Mouse (Mus musculus) left cerebral cortex, postnatal 25 days (tissue): Measurements from ENCODE around the gene Gm3187. TPM values are rescaled to one million over a fixed set of nuclear protein-coding genes. Genes with fewer than 3 reads are reported as not detected.
"Not testable (repeated sequence)": the region's sequence is repeated elsewhere in the genome, so short reads cannot be mapped to it uniquely, and the experiment has no call there.

Experiments used
- DNase-seq, 2 experiments: peaks; one replicate each; pipeline ENCODE4 v3.0.0; 2022; ENCODE audit warnings: low spot score in 2 of 2, mixed read lengths in 1 of 2
- intact Hi-C: fragments of 180-260 bp; cut with DNase I; formaldehyde crosslinking; loops from one replicate; pipeline ENCODE4 v1.15.1; 2025
- total RNA-seq, 2 experiments: library from RNA; stranded (reverse); gene quantifications; 2 replicates each; pipeline ENCODE4 v1.2.3; 2021

Gm3187 gene
- total RNA-seq: not detected

- DNase-seq, intact Hi-C loops: not testable (repeated sequence)
Observed at GRCm38 (mm10) chr14:5483907-5484306, at the start of gene Gm3187. TSS of gene Gm3187 (plus strand) at chr14:5484207.

- intact Hi-C loops, DNase-seq: not testable (repeated sequence)
Observed at GRCm38 (mm10) chr14:5455367-5455766, 28.6 kb upstream of the Gm3187 start, which contains the start of gene Gm3194. TSS of gene Gm3194 (minus strand) at chr14:5455467.

GRCm38 (mm10) chr14:5460469-5460868 is 23.5 kb upstream of the Gm3187 start:
- intact Hi-C loops, DNase-seq: not testable (repeated sequence)

- intact Hi-C loops, DNase-seq: not testable (repeated sequence)
Observed at GRCm38 (mm10) chr14:5477730-5478129, 6.3 kb upstream of the Gm3187 start, which contains the start of gene Gm8246. TSS of gene Gm8246 (minus strand) at chr14:5477830.

- DNase-seq, intact Hi-C loops: not testable (repeated sequence)
Observed at GRCm38 (mm10) chr14:5501374-5501773, 17.4 kb downstream of the Gm3187 start, which contains the start of gene Gm3488. TSS of gene Gm3488 (plus strand) at chr14:5501674.

- DNase-seq, intact Hi-C loops: not testable (repeated sequence)
Observed at GRCm38 (mm10) chr14:5538196-5538595, 54.2 kb downstream of the Gm3187 start, which contains the start of gene Gm3532. TSS of gene Gm3532 (plus strand) at chr14:5538496.

Other genes with a start within 250 kb of the Gm3187 start
- gene Gm3526, start 223.6 kb upstream of the Gm3187 start, total RNA-seq: not detected
- gene Gm3542, start 149.3 kb upstream of the Gm3187 start, total RNA-seq: not detected
- not detected for gene Gm3500, start 95.2 kb upstream of the Gm3187 start, total RNA-seq
- gene Gm3194, start 28.7 kb upstream of the Gm3187 start, total RNA-seq: 1 to 10 TPM; 2.2 to 2.8 TPM
- not detected for gene Gm8246, start 6.4 kb upstream of the Gm3187 start, total RNA-seq
- 1 to 10 TPM; 1.2 to 1.4 TPM for gene Gm3488, start 17.5 kb downstream of the Gm3187 start, total RNA-seq
- not detected for gene Gm3532, start 54.3 kb downstream of the Gm3187 start, total RNA-seq
- not detected for gene Gm8265, start 148.8 kb downstream of the Gm3187 start, total RNA-seq
- gene Gm9603, start 203.2 kb downstream of the Gm3187 start, total RNA-seq: not detected